12 mouse cellular contexts compared by ENCODE assay signal in the genomic region with DNA sequence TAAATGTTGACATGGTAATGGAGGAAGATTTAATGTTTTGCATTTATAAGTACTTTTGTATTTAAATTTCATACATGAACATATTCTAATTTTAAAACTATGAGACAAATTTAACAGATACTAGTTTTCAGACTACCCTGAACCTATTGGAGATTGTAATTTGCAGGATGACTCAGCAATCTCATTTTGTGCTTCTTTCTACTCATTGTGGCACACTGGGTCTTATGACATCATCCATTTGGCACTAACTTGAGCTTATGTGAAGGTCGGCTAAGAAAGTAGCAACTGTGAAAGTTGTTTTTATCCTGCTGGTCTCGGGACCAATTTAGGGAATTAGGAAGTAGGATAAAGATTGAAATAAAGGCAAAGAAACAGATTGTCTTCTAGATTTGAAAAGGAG. TPM values are rescaled to one million over a fixed set of nuclear protein-coding genes. Genes with fewer than 3 reads are reported as not detected.
DNase-seq lines count a peak whose midpoint lies in the region; ATAC-seq and TF ChIP-seq lines count a peak whose summit lies in the region.
"Had no signal": no experiment of that assay in that cellular context is flagged by ENCODE, and none has a peak within 500 bp of the region (broad histone marks: within the 10 kb centered on the region; RNA-seq: fewer than 3 reads in every experiment).

No protein-coding gene starts in this region.

- H3K36me3 ChIP-seq in G1E (replicated peaks), result peaks cover 70% of the 10 kb centered on the region
- H3K36me3 ChIP-seq in neural tube, embryonic 15.5 days, result peaks cover 13% of the 10 kb centered on the region
- H3K36me3 ChIP-seq: intestine, embryonic 15.5 days had no signal

- H3K4me1 ChIP-seq in G1E (ENCODE audit: insufficient read depth, low read depth, low read length), result peaks cover 15% of the 10 kb centered on the region
- H3K4me1 ChIP-seq in embryonic fibroblast, embryonic 13.5 days (ENCODE audit: control insufficient read depth, insufficient read depth, low read length), result no peaks in the 10 kb centered on the region; the same call in 1 of the 2 replicates
- H3K4me1 ChIP-seq in neural tube, embryonic 15.5 days, result peaks cover 16% of the 10 kb centered on the region

- H3K27me3 ChIP-seq in G1E (ENCODE audit: insufficient read depth, low read length), result no peaks in the 10 kb centered on the region
- no peaks in the 10 kb centered on the region for H3K27me3 ChIP-seq in neural tube, embryonic 15.5 days (replicated peaks)
- H3K27me3 ChIP-seq: intestine, embryonic 15.5 days; midbrain, embryonic 15.5 days had no signal

- TF ChIP-seq CTCF in G1E (IDR thresholded peaks at IDR 0.05; ENCODE audit: low read depth, low read length), result no peak
- TF ChIP-seq CTCF in embryonic fibroblast, embryonic 13.5 days (IDR thresholded peaks at IDR 0.05; ENCODE audit: borderline replicate concordance, insufficient read depth, low read length), result no peak

- intact Hi-C loops in heart, postnatal 25 days (cut with DNase I), result no loop called here

- H3K27ac ChIP-seq in embryonic fibroblast, embryonic 13.5 days (ENCODE audit: insufficient read depth, low read length), result peak overlapping the region; percentile 26; the same call in 1 of the 2 replicates
- H3K27ac ChIP-seq in neural tube, embryonic 15.5 days (replicated peaks), result no peak overlapping the region
- H3K27ac ChIP-seq: intestine, embryonic 15.5 days; midbrain, embryonic 15.5 days had no signal

- no peaks in the 10 kb centered on the region for H3K9me3 ChIP-seq in G1E (replicated peaks)
- H3K9me3 ChIP-seq in neural tube, embryonic 15.5 days (replicated peaks), result no peaks in the 10 kb centered on the region
- H3K9me3 ChIP-seq: intestine, embryonic 15.5 days; midbrain, embryonic 15.5 days had no signal

- no peak overlapping the region for H3K9ac ChIP-seq in neural tube, embryonic 15.5 days (replicated peaks)
- H3K9ac ChIP-seq: intestine, embryonic 15.5 days; liver, postnatal 0 days; midbrain, embryonic 15.5 days had no signal

- H3K4me3 ChIP-seq in G1E (ENCODE audit: low read depth, low read length), result no peak overlapping the region
- no peak overlapping the region for H3K4me3 ChIP-seq in embryonic fibroblast, embryonic 13.5 days (ENCODE audit: insufficient read depth, low read length)
- no peak overlapping the region for H3K4me3 ChIP-seq in neural tube, embryonic 15.5 days (replicated peaks)
- H3K4me3 ChIP-seq: intestine, embryonic 15.5 days; midbrain, embryonic 15.5 days had no signal

- 65% methylated on average over 2 of the region's 2 CpGs for WGBS in neural tube, embryonic 15.5 days

- peak; percentile 30 for DNase-seq in heart, adult 8-10 months (ENCODE audit: low spot score)
- no peak for DNase-seq in heart, postnatal 25 days (ENCODE audit: low spot score)
- DNase-seq in 3T3-L1 (ENCODE audit: low read depth, low spot score), result peak; percentile 73
- DNase-seq in G1E (ENCODE audit: low spot score), result peak; percentile 22
- DNase-seq: gastrocnemius, postnatal 10 days; liver, postnatal 0 days; thymus, adult 18-20 months had no signal

- no peak for TF ChIP-seq POLR2A in embryonic fibroblast, embryonic 13.5 days (IDR thresholded peaks at IDR 0.05; ENCODE audit: low read depth, low read length)

- no peak overlapping the region for H3K4me2 ChIP-seq in neural tube, embryonic 15.5 days
- H3K4me2 ChIP-seq: intestine, embryonic 15.5 days; midbrain, embryonic 15.5 days had no signal

- ATAC-seq in G1E (ENCODE audit: extremely low read depth, insufficient number of reproducible peaks, low FRiP score, poor library complexity, severe bottlenecking), result peak; percentile 15; the same call in 1 of the 2 replicates
- ATAC-seq in neural tube, embryonic 15.5 days (ENCODE audit: low FRiP score), result no peak
- ATAC-seq in activated CD4-positive, CD25-positive, alpha-beta regulatory T cell, adult 4 months, result no peak
- ATAC-seq: intestine, embryonic 15.5 days; liver, postnatal 0 days; midbrain, embryonic 15.5 days had no signal

RNA-seq across cellular contexts. Expression of a gene that starts 27.4 kb away (rescaled TPM):
- 10 to 100 TPM; 42.1 to 47.6 (median 44.7) TPM for total RNA-seq in heart, adult 8-10 months (2022)
- 10 to 100 TPM; 40.0 to 52.3 TPM for total RNA-seq in heart, postnatal 25 days (2021)
- total RNA-seq in G1E (2014; fragmentation: Nextera tagmentation), result 220 and 262 TPM in 2 replicates
- total RNA-seq in G1E (2017), result 35.8 and 40.7 TPM in 2 replicates
- 7.6 and 8.0 TPM in 2 replicates for polyA plus RNA-seq in G1E (2012)
- polyA plus RNA-seq in embryonic fibroblast, embryonic 13.5 days (2011; ENCODE audit: insufficient read length, low read depth, missing spikeins), result 52.4 and 71.8 TPM in 2 replicates
- 137 and 147 TPM in 2 replicates for polyA plus RNA-seq in neural tube, embryonic 15.5 days (2015; fragmentation: Nextera tagmentation; extraction: Ambion mirVana)
- polyA plus RNA-seq in activated CD4-positive, CD25-positive, alpha-beta regulatory T cell, adult 4 months (2017; shearing (Covaris generic)), result 100 to 1,000 TPM; 171 to 206 TPM
